Mouse (Mus musculus) urinary bladder, postnatal 25 days (tissue): Measurements from ENCODE around the gene Gm20403.
"Not testable (repeated sequence)": the region's sequence is repeated elsewhere in the genome, so short reads cannot be mapped to it uniquely, and the experiment has no call there.

Experiments
- DNase-seq: peaks from one replicate; pipeline ENCODE4 v3.0.0; 2022; ENCODE audit warnings: low spot score

Gene Gm20403

GRCm38 (mm10) chr12:54993246-54994067 lies 7.1 kb upstream of the Gm20403 start:
- no peak for DNase-seq

GRCm38 (mm10) chr12:54992814-54993213 lies 6.5 kb upstream of the Gm20403 start:
- no peak for DNase-seq

- DNase-seq, result no peak
Measured at GRCm38 (mm10) chr12:54988323-54988850, 2.1 kb upstream of the Gm20403 start.

- DNase-seq, result no peak
Measured at GRCm38 (mm10) chr12:54987156-54987555, 827 bp upstream of the Gm20403 start.

GRCm38 (mm10) chr12:54985257-54986051 lies 875 bp downstream of the Gm20403 start:
- DNase-seq, result peak; percentile 60

- DNase-seq, result no peak
Measured at GRCm38 (mm10) chr12:54984701-54985256, 1.6 kb downstream of the Gm20403 start.

GRCm38 (mm10) chr12:54982935-54983715 lies 3.2 kb downstream of the Gm20403 start:
- no peak for DNase-seq

- no peak for DNase-seq
Measured at GRCm38 (mm10) chr12:54981962-54982361, 4.4 kb downstream of the Gm20403 start.

GRCm38 (mm10) chr12:54980939-54981338 lies 5.4 kb downstream of the Gm20403 start:
- no peak for DNase-seq

- DNase-seq, result no peak
Measured at GRCm38 (mm10) chr12:54980532-54980931, 5.8 kb downstream of the Gm20403 start.

- DNase-seq, result no peak
Measured at GRCm38 (mm10) chr12:54969033-54969432, 17.3 kb downstream of the Gm20403 start.

GRCm38 (mm10) chr12:54965532-54966160 lies 20.7 kb downstream of the Gm20403 start:
- no peak for DNase-seq

GRCm38 (mm10) chr12:54959569-54959968 lies 26.8 kb downstream of the Gm20403 start:
- no peak for DNase-seq

- DNase-seq, result no peak
Measured at GRCm38 (mm10) chr12:54956974-54957373, 29.4 kb downstream of the Gm20403 start.

- DNase-seq, result no peak
Measured at GRCm38 (mm10) chr12:54956457-54956856, 29.9 kb downstream of the Gm20403 start.

- DNase-seq, result no peak
Measured at GRCm38 (mm10) chr12:54946116-54946515, 40.2 kb downstream of the Gm20403 start.

- DNase-seq, result not testable (repeated sequence)
Measured at GRCm38 (mm10) chr12:54942586-54943157, 43.7 kb downstream of the Gm20403 start.

GRCm38 (mm10) chr12:54937581-54938343 lies 48.6 kb downstream of the Gm20403 start:
- not testable (repeated sequence) for DNase-seq
